Mouse (Mus musculus) left cerebral cortex, postnatal 4 days (tissue): ENCODE data around the gene Snf8. TPM values are rescaled to one million over a fixed set of nuclear protein-coding genes. Genes with fewer than 3 reads are reported as not detected.

Source experiments
- DNase-seq: peaks from one replicate; pipeline ENCODE4 v3.0.0-alpha.2; 2022
- intact Hi-C: fragments of 180-260 bp; cut with DNase I; formaldehyde crosslinking; loops from one replicate; pipeline ENCODE4 v1.15.1; 2025
- total RNA-seq, 2 experiments: library from RNA; stranded (reverse); gene quantifications; 2 replicates each; pipeline ENCODE4 v1.2.3; 2021

The Snf8 gene
- 10 to 100 TPM; 88.0 to 94.0 TPM for total RNA-seq

DNA sequence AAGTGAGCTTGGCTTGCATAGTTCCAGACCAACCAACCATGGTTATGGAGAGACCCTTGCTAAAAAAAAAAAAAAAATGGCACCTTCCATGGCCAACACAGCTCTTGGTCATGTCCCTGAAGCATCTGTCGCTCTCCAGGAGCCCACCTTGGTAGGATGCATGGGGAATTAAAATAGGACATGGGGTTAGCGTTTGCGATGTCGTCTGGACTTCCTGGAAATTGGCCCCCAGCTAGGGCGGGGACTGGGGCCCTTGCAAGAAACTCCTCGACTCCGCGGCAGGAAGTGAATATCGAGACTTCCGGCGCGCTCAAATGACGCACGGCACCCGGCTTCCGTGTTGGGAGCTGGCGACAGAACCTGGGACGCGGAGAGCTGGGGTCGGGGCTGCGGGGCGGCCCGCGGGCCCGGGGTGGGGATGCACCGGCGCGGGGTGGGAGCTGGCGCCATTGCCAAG lies at the start of gene Snf8:
Gene Snf8 (plus strand): TSS at position 290 of the 457 bp plus-strand sequence.
- intact Hi-C loops, result no loop called here

DNA sequence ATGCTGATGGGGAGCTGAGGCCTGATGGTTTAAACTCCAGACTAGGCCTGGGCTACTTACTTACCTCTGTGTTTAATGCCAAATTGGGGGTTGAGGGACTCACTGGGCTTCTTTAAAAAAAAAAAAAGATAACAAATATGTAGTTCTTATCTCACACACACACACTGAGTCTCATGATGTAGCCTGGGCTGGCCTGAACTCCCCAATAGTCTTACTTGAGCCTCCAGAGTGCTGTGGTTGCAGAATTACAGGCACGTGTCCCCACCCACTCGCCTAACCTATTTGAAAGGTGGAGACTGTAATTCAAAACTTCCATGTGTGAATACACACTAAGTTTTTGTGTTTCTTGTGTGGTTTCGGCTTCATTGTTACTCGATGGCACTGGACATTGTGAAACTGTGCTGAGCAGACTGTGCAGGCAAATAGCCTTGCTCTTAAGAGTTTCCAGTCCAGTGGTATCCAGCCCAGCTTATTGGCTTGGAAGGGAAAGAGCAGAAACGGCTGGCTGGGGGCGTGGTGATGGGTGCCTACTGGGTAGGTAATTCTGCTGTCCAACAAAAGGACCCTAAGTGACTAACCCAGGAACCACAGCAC lies 46.7 kb upstream of the Snf8 start:
- intact Hi-C loops, result no loop called here

More for the DNA sequence above, at the start of gene Snf8:
- DNase-seq, result peak; percentile 95

GRCm38 (mm10) chr11:95988533-95988932 lies 46.2 kb upstream of the Snf8 start:
- peak; percentile 88 for DNase-seq
- intact Hi-C loops, result no loop called here

More for the DNA sequence above, 46.7 kb upstream of the Snf8 start:
- DNase-seq, result no peak

DNA sequence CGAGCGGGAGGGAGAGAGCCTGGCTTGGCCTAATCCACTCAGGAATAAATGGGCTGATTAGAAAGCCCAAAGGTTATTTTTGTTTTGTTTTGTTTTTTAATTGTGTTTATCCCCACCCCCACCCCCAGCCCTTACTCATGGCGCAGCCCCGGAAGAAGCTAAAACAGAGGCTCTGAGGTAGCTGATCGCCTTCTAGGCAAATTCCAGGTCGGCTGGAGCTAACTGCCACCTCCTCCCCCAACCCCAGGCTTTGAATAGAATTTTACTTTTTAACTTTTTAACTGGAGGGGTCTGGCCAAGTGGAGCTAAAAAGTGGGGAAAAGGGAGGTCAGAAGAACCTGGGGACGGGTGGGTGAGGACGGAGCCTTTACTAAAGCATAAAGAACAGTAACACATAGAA lies 44.8 kb upstream of the Snf8 start:
- no peak for DNase-seq
- intact Hi-C loops, result no loop called here

DNA sequence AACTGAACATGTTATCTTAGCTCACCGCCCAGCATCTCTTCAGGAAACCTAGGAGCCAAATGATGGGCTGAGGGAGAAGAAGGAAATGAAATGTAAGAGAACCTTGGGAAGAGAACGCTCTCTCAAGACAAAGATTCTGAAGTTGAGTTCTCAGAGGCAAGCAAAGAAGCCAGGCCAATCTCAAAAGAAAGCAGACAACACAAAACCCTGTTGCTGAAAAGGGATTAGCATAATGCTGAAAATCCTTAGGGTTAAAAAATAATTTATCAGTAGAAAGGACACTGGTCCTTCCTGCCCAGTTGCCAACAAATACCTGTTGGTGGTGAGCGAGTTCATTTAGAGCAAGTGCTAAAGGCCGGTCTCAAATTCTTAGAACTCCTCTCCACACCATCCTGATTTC lies 44.3 kb upstream of the Snf8 start:
- intact Hi-C loops, result no loop called here
- no peak for DNase-seq

DNA sequence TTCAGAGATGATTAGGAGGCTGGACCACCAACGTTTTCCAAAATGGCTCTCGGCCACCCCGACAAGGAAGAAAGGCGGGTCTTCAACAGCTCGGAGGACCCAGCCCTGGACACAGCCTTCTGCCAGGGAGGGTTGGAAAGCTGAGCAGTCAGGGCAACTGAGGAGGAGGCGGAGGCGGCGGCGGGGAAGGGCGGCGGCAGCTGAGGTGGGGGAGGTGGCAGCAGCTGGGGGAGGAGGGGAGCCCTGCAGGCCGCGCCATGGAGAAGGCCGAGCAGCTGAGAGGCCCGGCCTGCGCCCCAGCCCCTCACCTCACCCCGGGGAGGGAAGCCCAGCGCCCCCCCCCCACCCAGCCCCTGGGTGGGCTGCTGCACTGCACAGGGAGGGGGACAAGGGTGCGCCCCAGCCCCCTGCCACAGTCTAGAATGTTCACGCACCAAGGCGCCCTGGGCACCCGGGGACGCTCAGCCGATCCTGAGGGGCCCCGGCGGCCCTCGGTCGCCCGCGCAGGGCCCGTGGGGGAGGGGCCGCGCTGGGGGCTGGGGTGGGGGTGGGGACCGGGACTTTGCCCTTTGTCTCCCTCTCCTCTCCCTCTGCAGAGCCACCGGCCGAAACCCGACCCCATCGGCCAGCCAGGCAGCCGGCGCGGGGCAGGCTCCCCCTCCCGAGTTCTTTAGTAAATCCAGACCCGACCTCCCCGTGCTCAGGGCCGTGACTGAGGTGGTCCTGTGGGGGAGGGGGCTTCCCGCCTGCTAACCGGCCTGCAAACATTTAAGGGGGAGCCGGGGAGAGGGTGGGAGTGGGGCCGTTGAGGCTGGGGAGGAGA lies 43.6 kb upstream of the Snf8 start:
- intact Hi-C loops, result no loop called here
- peak; percentile 79 for DNase-seq

DNA sequence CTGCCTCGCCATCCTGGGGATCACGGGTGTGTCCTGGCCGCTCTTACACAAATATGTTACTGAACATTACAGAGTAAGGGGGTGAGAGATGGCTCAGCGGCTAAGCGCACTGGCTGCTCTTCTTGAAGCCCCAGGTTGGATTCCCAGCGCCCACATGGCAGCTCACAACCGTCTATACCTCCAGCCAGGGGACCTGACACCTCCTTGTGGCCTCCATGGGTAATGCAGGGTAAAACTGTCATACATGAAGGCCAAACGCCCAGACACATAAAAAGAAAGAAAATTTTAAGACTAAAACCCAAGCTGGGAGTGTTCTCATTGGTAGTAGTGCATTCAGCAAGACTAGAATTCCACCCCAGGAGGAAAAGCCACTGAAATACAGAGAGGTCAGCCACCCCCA lies 40.5 kb upstream of the Snf8 start:
- no peak for DNase-seq
- intact Hi-C loops, result no loop called here

- intact Hi-C loops, result no loop called here
- DNase-seq, result no peak
Observed at GRCm38 (mm10) chr11:96003100-96003900, 31.4 kb upstream of the Snf8 start.

GRCm38 (mm10) chr11:96003969-96004792 lies 30.5 kb upstream of the Snf8 start:
- intact Hi-C loops, result no loop called here

DNA sequence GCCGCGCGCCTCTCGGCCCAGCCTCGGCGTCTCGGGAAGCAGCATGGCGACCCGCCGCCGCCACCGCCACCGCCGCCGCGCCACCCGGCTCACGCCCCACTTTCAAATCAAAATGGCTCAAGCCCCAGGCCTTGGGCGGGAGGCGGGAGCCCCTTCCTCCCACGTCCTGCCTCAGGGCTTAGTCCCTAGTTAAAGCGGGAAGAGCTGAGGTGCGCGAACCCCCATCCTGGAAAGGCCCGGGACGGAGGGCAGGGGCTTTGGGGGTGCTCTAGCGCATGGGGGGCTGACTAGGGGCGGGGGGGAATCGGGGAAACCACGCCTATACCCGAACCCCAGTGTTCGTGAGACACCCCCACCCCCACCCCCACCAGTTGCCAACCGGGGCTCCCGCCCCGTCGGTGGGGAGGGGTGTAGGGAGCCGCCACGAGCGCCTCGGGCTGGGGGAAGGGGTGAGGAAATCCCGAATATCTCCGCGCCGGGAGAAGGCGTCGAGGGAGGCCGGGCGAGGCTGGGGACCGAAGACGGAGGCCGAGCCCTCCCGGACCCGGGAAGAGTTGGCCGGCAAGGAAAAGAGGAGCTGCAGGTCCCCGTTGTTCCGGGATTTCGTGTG lies 29.8 kb upstream of the Snf8 start:
- peak; percentile 27 for DNase-seq
- intact Hi-C loops, result no loop called here

More at GRCm38 (mm10) chr11:96003969-96004792, 30.5 kb upstream of the Snf8 start:
- no peak for DNase-seq

DNA sequence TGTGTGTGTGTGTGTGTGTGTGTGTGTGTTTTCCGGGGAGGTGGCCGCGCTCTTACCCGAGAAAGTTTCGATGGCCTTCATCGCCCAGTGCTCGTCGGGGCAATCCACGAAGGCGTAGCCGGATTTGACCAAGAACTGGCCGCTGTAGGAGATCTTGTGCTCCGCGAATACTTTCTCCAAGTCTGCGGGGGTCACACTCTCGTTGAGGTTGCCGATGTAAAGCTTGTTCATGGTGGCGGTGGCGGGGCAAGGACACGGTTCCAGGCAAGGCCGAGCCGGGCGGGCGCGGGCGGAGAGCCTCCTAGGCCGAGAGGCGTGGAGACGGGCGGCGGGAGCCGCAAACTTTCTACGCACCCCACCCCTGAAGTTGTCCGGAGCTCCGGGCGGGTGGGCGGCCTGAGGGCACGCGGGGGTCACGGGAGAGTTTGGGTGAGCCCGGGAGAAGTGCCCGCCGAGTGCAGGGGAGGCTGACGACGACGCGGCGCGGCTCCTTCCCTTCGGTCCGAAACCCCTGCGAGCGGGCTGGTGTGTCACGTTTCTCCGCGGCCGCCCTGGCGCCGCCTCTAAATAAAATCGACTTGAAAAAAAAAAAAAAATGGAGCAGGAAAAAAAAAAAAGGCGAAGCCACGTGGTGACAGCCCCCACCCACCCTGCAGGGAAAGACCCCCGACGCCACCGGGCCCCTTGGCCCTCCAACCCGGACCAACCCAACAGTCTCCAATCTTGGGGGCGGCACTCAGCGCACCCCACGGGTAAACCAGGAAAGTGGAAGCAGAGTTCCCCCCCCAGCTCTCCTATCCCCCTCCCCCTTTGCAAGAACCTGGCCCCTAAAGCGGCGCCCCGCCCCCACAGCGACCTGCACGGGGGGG lies 29.0 kb upstream of the Snf8 start, which contains the start of gene Igf2bp1:
Gene Igf2bp1 (minus strand): TSS at position 538 of the 869 bp plus-strand sequence.
- intact Hi-C loops, result no loop called here
- DNase-seq, result peak; percentile 24

DNA sequence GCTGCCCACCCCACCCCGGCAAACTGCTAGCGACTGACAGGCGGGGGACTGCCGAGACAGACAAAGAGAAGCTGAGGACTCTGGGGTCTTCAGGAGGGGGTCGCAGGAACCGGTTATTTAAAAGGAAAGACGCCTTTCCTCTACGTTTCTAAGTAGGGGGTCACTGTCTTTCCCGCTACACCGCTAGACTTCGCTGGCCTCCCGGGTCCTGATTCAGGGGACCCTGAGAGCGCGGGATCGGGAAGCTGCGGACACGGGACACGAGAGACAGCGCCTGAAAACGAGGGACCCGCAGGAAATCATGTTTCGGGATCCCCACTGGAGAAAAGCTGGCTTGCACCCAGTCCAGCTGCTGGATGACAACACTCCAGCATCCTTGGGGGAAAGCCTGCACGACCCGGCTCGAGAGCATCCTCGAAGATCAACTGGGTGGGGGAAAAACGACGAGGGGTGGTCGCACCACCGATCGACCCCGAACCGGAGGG lies 28.3 kb upstream of the Snf8 start:
- intact Hi-C loops, result no loop called here
- peak; percentile 21 for DNase-seq

GRCm38 (mm10) chr11:96006852-96007515 lies 27.7 kb upstream of the Snf8 start:
- DNase-seq, result peak; percentile 48
- intact Hi-C loops, result no loop called here

DNA sequence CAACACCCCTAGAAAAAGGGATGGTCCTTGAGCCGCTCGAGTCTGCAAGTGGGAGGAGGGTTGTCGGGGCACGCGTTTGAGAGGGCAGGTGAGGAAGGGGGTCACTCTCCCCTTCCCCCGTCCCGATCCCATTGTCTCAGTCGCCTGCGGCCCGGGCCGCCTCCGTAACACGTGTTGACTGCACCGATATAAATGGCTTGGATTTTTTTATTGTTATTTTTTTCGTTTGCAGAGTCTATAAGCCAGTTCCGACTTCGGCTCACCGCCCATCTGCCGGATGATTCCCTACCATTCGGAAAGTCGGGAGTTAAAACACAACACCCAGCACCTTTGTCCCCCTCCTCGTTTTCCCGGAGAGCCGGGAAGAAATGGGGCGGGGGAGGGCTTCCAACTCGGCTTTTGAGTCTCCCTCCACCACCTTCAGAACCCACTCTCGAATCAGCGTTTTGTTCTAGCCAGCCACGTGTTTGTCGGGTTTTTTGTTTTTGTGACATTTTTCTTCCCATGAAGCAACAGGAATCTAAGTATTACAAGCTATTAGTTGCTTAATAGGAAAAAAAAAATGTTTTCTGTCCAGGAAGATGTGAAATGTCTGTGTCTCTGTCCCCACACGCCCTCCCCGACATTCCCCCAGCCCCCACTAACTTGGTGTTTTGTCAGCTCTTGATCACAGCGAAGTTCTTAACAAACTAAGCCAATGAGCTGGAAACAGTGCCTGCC lies 27.0 kb upstream of the Snf8 start:
- intact Hi-C loops, result no loop called here
- DNase-seq, result no peak

GRCm38 (mm10) chr11:96008827-96009226 lies 25.9 kb upstream of the Snf8 start:
- DNase-seq, result no peak
- intact Hi-C loops, result no loop called here

DNA sequence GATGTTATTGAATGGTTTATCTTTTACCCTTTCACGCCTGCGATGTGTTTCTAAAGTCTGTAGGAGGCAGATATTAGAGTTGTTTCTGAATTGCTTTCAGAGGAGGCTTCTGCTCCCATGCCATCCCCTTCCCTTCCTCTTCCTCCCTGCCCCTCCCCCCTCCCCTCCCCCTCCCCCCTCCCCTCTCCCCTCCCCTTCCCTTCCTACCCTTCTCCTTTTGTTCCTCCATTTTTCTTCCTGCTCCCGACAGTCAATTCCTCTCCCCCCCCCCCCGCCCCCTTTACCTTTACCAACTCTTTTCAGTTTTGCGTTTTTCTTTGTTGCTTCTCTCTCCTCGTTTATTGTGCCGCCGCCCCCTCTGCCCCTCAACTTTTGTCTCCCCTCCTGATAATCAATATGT lies 22.7 kb upstream of the Snf8 start:
- intact Hi-C loops, result no loop called here

DNA sequence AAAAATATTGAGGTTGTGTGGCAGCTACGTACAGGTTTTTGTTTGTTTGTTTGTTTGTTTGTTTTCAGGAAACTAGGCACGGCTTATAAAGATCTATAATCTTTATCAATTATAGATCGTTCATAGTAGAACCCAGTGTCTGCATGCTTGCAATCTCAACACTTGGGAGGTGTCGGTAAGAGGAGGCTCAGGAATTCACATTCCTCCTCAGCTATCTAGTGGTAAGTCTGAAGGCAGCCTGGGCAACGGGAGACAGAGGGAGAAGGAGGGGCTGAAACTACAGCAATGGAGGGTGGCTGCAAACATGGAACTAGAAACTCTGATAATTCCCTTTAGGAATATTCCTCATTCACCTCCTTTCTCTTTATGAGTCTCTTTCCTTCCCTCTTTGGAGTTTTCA lies 19.3 kb upstream of the Snf8 start:
- intact Hi-C loops, result no loop called here
- DNase-seq, result no peak

More for the DNA sequence above, 22.7 kb upstream of the Snf8 start:
- no peak for DNase-seq

- no peak for DNase-seq
- intact Hi-C loops, result no loop called here
Observed at GRCm38 (mm10) chr11:96017941-96018351, 16.7 kb upstream of the Snf8 start.
